Mouse (Mus musculus): ENCODE results near the gene Fam104a. TPM values are rescaled to one million over a fixed set of nuclear protein-coding genes. Genes with fewer than 3 reads are reported as not detected.

The Fam104a gene
- 10 to 100 TPM; 27.9 to 31.5 (median 29.3) TPM for total RNA-seq (2022)

- peak; percentile 94 to 97 for DNase-seq (ENCODE audit: low spot score in 2 of 2)
Measured at GRCm38 (mm10) chr11:113683957-113684706, at the start of gene Fam104a, which contains the start of gene D11Wsu47e. Gene Fam104a (minus strand): TSS chr11:113684155. Gene D11Wsu47e (plus strand): TSS chr11:113684412.

GRCm38 (mm10) chr11:113731945-113732612, 48.1 kb upstream of the Fam104a start:
- no peak for DNase-seq (ENCODE audit: low spot score in 2 of 2)

- no peak for DNase-seq (ENCODE audit: low spot score in 2 of 2)
Measured at GRCm38 (mm10) chr11:113730879-113731278, 46.9 kb upstream of the Fam104a start.

GRCm38 (mm10) chr11:113729917-113730316, 46.0 kb upstream of the Fam104a start:
- no peak for DNase-seq (ENCODE audit: low spot score in 2 of 2)

GRCm38 (mm10) chr11:113729239-113729638, 45.3 kb upstream of the Fam104a start:
- DNase-seq (ENCODE audit: low spot score in 2 of 2) = no peak

- DNase-seq (ENCODE audit: low spot score in 2 of 2) = no peak
Measured at GRCm38 (mm10) chr11:113727992-113728391, 44.0 kb upstream of the Fam104a start.

GRCm38 (mm10) chr11:113726994-113727888, 43.3 kb upstream of the Fam104a start:
- no peak for DNase-seq (ENCODE audit: low spot score in 2 of 2)

GRCm38 (mm10) chr11:113725235-113726048, 41.5 kb upstream of the Fam104a start:
- no peak for DNase-seq (ENCODE audit: low spot score in 2 of 2)

- DNase-seq (ENCODE audit: low spot score in 2 of 2) = no peak
Measured at GRCm38 (mm10) chr11:113722405-113723090, 38.6 kb upstream of the Fam104a start.

GRCm38 (mm10) chr11:113717767-113718424, 33.9 kb upstream of the Fam104a start:
- DNase-seq (ENCODE audit: low spot score in 2 of 2) = no peak

- no peak for DNase-seq (ENCODE audit: low spot score in 2 of 2)
Measured at GRCm38 (mm10) chr11:113716132-113716531, 32.2 kb upstream of the Fam104a start.

- no peak for DNase-seq (ENCODE audit: low spot score in 2 of 2)
Measured at GRCm38 (mm10) chr11:113715078-113715674, 31.2 kb upstream of the Fam104a start.

- no peak for DNase-seq (ENCODE audit: low spot score in 2 of 2)
Measured at GRCm38 (mm10) chr11:113711061-113711460, 27.1 kb upstream of the Fam104a start.

- no peak for DNase-seq (ENCODE audit: low spot score in 2 of 2)
Measured at GRCm38 (mm10) chr11:113710257-113710777, 26.4 kb upstream of the Fam104a start.

GRCm38 (mm10) chr11:113709731-113710256, 25.8 kb upstream of the Fam104a start, which contains the start of gene Cpsf4l:
Gene Cpsf4l (minus strand): TSS chr11:113710017.
- DNase-seq (ENCODE audit: low spot score in 2 of 2) = no peak

GRCm38 (mm10) chr11:113709272-113709671, 25.3 kb upstream of the Fam104a start:
- no peak for DNase-seq (ENCODE audit: low spot score in 2 of 2)

- DNase-seq (ENCODE audit: low spot score in 2 of 2) = no peak
Measured at GRCm38 (mm10) chr11:113708629-113709213, 24.8 kb upstream of the Fam104a start.

- no peak for DNase-seq (ENCODE audit: low spot score in 2 of 2)
Measured at GRCm38 (mm10) chr11:113705966-113706652, 22.2 kb upstream of the Fam104a start.

Data from left cerebral cortex, adult 8-10 months (tissue).